Mouse (Mus musculus): ENCODE data around the gene Nol6. TPM values are rescaled to one million over a fixed set of nuclear protein-coding genes. Genes with fewer than 3 reads are reported as not detected.
A peak's percentile ranks its signal among the peaks of the same experiment; 100 is the strongest.

Nol6 gene
- total RNA-seq (2021), result 10 to 100 TPM; 54.9 to 56.2 TPM
- long read RNA-seq, experiment 1, full-length matches to known transcripts, result 9 of 25 reads
- long read RNA-seq, experiment 1, partial matches to known transcripts, result 12 of 25 reads
- long read RNA-seq, experiment 1, other reads (novel, unspliced or antisense), result 4 of 25 reads
- long read RNA-seq, experiment 2, full-length matches to known transcripts, result 16 of 40 reads
- long read RNA-seq, experiment 2, partial matches to known transcripts, result 18 of 40 reads
- long read RNA-seq, experiment 2, other reads (novel, unspliced or antisense), result 6 of 40 reads

DNA sequence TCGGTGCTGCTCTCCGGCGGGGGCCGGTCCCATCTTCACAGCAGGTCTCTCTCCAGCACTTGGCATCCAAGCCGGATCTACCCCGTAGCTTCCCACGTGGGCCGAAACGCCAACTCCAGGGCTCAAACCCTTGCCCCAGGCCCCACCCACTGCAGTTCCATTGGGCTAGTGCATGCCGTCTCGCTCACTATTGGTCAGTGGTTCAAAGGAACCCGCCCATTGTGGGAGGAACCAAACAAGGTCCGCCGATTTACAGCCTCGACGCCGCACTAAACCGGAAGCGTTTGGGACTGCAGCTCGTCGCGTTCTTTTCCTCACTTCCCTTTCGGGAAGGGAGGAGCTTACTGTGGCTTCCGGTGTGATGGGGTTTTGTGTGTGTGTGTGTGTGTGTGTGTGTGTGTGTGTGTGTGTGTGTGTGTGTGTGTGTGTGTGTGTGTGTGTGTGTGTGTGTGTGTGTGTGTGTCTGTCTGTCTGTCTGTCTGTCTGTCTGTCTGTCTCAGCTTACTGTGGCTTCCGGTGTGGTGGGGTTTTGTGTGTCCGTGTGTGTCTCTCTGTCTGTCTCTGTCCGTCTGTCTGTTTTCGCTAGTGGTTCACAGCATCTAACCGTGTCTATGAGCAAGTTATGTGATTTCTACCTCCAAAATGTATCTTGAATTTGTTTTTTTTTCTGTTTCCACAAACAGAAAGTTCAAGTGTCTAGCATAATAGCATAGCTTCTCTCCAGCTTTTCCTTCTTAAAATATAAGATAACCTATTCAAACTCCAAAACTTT is at the start of gene Nol6:
Gene Nol6 (minus strand): TSS at position 276 of the 772 bp plus-strand sequence.
- DNase-seq (ENCODE audit: low spot score in 2 of 2), result peak; percentile 79 to 93

DNA sequence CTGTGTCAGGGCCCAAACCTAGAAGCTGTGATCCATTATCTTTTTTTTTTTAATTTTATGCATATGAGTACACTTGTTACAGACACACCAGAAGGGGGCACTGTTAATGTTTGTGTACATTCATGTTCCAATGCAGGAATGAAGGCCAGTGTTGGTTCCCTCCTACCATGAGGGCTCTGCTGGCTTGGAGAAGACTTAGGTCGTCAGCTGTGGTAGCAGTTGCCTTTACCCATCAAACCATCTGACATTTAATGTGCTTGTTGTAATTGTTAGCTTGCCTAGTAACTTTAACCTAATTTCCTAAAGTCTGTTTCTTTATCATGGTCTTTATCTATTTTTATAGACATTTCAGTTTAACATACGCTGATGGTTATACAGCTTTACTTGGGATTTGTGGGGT is 46.7 kb upstream of the Nol6 start:
- no peak for DNase-seq (ENCODE audit: low spot score in 2 of 2)

DNA sequence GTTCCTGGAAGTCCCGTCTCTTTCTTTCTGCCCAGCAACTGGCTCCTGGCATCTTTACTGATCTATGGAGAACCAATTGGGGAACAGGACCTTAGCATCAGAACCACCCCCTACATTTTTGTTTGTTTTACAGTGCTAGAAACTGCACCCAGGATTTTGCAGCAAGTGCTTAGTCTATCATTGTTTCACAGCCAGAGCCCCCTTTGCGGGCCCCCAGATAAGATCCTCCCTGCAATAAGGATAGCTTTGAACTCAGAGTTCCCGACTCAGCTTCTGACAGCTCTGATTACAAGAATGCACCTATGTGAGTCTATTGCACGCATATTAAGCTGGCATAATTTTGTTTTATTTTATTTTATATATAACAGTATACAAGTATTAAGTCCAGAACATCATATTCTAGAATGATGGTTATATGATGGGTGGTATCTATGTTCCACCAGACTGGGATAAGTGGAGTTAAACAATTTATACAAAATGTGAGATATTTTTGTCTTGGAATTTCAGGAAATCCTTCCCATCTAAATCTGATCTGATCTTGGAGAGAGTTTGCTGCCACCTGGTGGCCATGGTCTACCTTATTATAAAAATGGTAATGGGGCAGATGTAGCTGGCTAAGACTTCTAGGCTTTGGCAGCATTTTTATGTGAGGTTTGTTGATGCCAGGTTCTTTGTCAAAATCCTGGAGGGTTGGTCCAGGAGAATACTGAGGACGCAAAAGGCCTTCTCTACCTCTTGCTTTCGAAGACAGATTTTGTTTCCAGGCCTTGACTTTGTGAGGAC is 41.6 kb upstream of the Nol6 start:
- peak; percentile 19 to 55 for DNase-seq (ENCODE audit: low spot score in 2 of 2)

DNA sequence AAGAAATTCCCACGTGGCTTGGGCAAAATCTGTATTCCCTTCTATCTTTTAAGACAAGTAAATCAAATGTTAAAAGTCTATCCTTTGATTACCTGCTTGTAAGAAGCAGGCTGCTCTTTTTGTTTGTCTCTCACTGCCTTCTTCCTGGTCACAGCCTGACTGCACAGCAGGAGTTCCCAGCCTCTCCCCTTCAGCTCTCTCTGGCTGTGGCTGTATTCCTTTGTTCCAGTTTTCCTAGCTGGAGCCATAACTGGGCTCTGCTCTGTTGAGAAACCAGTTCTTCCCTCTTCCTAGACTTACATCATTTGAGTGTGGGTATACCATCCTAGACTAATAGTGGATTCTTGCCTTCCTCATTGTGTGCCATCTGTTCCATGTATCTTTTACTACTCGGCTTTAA is 40.7 kb upstream of the Nol6 start:
- DNase-seq (ENCODE audit: low spot score in 2 of 2), result no peak

DNA sequence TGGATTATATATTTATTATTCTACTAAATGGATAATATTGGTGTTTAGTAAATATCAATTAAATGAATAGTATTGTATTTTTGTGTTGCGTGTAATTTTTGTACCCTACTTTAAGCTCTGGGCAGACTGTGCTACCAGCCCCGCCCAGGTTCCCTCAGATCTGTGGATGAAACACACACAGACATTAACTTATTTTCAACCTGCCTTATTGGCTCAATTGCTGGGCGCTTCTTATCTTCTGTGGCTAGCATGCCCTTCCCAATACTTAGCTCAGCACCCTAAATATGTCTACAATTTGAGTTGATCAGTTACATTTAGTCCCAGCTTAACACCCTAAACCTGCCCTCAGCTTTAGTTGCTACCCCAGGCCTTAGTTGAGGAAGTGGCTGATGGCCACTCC is 37.0 kb upstream of the Nol6 start:
- DNase-seq (ENCODE audit: low spot score in 2 of 2), result no peak

DNA sequence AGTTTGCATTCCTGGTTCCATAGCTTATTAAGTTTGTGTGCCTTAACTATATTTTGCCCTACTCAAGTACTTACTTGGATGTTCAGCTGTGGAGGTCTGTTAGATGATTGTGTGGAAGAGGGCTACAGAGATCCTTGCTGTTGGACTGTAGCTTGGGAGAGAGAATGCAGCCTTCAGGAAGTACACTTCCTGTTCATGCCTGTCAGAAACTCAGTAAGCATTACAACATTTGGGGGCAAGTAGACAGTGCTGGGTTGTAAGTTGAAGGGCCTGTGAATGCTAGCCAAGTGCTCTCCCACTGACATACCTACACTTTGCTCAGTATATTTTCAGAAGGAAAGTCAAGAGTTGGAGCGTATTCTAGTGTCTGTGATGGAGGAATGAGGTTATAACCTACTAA is 34.0 kb upstream of the Nol6 start:
- no peak for DNase-seq (ENCODE audit: low spot score in 2 of 2)

DNA sequence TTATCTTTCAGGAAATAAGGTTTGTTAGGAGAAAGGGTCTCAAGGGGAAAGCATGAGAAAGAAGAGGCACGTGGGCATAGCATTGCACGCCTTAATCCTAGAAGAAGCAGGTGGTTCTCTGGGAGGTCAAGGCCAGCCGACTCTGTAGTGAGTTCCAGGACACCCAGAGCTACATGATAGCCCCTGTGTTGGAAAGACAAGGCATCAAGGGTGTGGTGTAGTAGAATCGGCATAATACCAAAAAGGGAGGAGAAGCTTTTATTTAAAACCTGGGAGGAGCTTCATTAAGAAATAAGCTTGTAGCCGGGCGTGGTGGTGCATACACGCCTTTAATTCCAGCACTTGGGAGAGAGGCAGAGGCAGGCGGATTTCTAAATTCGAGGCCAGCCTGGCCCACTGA is 32.7 kb upstream of the Nol6 start:
- DNase-seq (ENCODE audit: low spot score in 2 of 2), result no peak

DNA sequence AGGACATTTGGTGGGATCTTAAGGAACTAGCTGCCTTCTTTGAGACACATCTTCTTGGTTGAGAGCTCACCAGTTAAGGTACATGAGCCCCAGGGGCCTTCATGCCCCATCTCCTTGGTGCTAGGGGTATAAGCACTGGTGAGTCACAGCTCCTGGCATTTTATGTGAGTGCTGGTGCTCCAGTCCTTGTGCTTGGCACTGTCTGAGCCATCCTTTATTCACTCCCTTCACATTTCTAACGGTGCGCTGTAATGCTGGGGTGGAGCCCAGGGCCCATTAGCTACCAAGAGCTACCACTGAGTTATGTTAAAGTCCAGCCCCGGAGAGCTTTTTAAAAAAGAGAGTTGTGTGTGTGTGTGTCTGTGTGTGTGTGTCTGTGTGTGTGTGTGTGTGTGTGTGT is 28.9 kb upstream of the Nol6 start:
- DNase-seq (ENCODE audit: low spot score in 2 of 2), result no peak

DNA sequence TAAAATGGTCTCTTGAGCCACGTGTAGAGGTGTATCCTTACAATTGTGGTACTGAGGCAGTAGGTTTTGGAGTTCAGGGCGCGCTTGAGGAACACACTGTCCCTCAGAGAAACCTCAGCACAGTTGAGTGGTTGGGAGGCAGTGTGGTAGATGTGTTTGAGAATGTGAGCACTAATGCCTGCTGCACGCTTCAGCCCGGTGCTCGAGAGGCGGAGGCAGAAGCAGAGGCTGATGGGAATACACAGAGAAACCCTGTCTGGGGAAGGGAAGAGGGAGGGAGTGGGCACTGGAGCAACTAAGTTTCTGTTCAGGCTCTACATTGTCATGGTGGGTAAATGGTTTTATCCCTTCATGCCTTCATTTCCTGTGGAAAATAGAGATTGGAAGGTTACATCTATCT is 26.9 kb upstream of the Nol6 start:
- DNase-seq (ENCODE audit: low spot score in 2 of 2), result no peak

DNA sequence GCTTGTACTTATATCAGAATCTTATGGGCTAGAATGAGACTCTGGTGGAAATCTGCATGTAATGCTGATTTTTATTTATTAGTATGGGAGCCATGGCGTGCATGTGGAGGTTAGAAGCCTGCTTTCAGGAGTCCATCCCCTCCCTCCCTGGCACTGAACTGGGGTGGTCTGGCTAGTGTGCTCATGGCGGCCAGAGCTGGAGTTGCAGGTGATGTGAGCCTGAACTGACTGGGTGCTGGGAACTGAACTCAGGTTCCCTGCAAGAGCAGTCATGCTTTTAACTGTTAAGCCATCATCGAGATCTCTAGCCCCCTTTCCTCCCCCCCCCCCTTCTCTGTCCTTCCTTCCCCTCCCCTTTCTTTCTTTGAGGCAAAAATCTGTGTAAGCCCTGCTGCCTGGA is 25.6 kb upstream of the Nol6 start:
- no peak for DNase-seq (ENCODE audit: low spot score in 2 of 2)

DNA sequence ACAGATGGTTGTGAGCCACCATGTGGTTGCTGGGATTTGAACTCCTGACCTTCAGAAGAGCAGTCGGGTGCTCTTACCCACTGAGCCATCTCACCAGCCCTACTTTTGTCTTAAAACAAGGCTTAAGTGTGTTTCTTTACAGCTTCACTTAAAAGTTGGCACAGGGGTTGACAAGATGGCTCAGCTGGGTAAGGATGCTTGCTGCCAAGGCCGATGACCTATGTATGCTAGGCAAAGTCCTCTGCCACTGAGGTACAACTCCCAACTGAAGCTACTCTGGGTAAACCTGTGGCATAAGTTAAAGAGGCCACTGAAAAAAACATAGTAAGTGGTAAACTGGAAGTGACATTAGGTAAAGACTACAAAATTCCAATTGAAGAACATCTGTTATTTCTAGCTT is 18.3 kb upstream of the Nol6 start:
- no peak for DNase-seq (ENCODE audit: low spot score in 2 of 2)

DNA sequence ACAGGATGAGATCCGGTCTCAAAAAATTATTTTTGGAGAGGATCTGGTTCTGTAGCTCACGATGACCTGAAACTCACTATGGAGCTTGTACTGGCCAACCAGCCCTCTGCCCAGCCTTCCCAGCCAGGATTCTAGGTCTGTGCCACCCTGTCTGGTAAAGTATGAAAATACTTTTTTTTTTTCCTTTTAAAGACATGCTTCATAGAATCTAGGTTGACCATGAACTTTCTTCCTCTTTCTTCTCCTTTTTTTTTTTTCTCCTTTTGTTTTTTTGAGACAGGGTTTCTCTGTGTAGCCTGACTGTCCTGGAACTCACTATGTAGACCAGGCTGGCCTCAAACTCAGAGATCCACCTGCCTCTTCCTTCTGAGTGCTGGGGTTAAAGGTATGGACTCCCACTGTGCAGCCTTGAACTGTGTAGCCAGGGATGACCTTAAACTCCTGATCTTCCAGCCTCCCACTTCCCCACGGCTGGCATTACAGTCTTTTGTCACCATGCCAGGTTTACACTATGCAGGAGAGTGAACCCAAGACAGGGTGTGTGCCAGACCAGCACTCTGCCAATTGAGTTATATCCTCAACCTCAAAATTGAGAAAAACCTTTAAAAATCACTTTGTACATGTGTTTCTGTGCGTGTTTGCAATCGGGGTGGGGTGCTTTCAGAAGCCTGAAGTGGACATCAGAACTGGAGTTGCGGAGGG is 16.1 kb upstream of the Nol6 start:
- DNase-seq (ENCODE audit: low spot score in 2 of 2), result no peak

DNA sequence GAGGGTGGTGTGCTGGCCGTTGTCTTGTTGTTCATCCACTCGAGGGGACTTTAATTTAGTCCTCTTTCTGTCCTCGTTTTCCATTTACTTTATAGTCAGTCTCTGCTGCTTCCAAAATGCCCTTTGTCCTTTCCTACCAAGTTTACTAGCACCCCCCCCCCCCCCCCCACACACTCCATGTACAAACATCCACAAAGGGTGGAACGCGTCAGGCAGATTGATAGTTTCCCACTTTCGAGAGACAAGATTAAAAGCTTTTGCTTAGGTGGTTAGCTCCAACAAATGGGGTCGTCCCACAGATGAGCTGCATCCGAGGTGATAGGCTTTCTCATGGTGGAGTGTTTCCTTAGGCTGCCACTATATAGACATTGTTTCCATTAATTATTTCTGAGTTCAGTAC is 12.6 kb upstream of the Nol6 start:
- DNase-seq (ENCODE audit: low spot score in 2 of 2), result no peak

DNA sequence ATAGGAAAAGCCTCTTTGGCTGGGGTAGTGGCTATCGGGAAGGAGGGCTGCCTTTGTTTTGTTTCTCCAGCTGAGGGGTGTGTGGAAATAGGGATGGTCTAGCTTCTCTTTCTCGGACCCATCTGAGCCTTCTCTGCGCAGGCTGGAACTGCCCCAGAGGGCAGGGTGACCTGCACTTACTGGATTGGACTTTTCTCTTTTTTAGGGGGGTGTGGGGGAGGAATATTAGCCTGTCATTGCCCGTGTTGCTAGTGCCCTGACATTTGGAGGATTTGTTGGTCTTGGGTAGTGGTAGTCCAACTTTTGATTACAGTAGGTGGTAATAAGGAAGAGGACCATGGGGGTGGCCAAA is 12.2 kb upstream of the Nol6 start:
- DNase-seq (ENCODE audit: low spot score in 2 of 2), result no peak

DNA sequence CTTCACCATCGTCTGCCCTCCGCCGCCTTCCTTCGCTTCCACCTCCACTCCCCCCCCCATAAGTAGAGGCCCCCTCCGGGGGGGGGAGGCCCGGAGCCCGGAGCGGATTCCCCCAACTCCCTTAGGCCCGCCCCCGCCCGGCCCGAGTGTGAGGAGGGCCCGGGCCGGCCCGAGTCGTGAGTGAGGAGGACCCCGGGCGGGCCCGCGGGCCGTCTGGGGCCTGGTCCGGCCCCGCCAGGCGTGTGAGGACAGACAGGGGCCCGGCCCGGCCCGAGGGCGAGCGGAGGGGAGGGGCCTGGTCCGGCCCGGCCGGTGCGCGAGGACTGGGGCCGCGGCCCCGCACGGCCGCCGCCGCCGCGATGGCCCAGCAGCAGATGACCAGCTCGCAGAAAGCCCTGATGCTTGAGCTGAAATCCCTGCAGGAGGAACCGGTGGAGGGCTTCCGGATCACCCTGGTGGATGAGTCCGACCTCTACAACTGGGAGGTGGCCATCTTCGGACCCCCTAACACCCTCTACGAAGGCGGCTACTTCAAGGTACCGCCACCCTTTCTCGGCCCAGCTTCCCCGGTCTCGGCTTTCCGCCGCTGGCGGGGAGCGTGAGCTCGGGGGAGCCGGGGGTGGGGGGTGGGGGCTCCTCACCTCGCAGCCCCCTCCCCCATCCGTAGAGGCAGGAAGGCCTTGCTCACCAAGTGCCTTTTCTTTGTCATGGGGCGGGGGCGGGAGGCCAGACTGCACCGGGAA is 11.6 kb upstream of the Nol6 start, which contains the start of gene Ube2r2:
Gene Ube2r2 (plus strand): TSS at position 33 of the 743 bp plus-strand sequence.
- DNase-seq (ENCODE audit: low spot score in 2 of 2), result peak; percentile 53 to 60

DNA sequence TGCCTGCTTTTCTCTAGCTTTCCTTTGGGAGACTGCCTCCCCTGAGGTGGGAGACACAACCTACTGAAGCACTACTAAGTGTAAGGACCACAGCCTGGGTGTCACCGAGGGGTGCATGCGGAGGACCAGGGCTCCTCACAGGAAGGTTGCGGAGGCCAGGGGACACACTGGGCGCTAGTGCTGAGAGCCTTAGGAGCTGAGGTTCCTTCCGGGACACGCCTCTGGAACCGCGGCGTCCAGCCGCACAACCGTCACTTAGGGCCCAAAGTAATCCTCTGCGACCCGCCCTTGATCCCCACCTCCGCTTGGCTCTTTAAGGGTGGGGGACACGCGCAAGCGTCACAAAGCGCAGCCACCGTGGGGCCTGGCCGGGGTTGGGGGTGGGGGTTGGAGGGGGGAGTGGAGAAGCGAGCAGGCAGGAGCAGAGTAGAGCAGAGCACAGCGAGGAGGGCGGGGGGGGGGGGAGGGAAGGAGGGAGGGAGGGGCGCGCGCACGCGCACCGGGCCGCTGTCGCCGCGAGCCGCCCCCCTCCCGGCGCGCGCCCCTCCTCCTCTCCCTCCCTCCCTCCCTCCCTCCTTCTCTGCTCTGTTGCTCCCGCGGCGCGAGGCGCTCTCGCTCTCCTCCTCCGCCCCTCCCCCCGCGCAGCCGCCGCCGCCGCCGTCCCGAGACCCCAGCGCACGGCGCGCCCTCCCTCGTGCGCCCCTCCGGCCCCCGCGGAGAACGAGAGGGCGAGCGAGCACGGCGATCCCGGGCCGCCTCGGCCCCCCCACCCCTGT is 10.9 kb upstream of the Nol6 start:
- peak; percentile 26 to 60 for DNase-seq (ENCODE audit: low spot score in 2 of 2)

DNA sequence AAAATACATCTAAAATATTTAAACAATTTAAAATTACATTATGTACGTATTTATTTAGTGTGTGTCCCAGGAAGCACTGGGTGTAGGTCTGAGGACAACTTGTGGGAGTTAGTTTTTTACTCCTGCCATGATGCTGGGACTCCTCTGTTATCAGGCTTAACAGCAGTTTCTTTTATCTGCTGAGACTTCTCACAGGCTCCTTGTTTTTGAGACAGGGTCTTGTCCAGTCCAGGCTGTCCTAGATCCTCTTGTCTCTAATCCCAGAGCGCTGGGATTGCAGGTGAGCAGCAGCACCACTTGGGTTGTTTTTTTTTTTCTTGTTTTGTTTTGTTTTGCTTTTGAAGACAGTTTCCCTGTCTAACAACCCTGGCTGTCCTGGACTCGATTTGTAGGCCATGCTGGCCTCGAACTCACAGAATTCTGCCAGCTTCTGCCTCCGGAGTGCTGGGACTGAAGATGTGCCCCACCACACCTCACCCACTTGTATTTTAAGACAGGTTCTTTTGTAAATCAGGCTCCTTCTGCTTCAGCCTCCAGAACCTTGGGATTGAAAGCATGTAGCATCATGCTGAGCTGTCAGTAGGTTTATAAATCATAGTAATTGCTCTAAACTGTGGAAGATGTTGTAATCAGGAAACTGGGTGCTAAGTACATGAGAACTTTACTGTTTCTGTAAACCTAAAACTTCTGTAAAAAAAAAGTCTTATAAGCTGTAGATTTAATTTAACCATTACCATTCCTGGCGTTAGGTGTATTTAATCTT is 9.5 kb upstream of the Nol6 start:
- DNase-seq (ENCODE audit: low spot score in 2 of 2), result no peak

DNA sequence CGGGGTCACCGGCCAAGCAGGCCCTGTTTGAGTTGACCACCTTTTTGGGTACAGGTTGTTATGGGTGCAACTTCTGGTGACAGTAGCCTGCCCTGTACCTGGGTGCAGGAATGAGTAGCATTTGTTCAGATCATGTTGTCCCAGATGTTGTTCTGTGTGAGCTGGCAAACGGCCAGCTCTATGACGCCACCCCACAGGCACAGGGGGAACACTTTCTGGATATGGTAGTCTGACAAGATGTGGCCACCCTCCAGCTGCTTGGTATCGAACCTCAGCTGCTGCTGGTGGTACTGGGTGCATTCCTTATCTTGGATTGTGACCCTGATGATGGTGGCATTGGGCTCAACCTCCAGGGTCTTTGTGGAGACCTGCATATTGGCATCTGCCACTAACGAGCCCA is 8.2 kb upstream of the Nol6 start:
- no peak for DNase-seq (ENCODE audit: low spot score in 2 of 2)

DNA sequence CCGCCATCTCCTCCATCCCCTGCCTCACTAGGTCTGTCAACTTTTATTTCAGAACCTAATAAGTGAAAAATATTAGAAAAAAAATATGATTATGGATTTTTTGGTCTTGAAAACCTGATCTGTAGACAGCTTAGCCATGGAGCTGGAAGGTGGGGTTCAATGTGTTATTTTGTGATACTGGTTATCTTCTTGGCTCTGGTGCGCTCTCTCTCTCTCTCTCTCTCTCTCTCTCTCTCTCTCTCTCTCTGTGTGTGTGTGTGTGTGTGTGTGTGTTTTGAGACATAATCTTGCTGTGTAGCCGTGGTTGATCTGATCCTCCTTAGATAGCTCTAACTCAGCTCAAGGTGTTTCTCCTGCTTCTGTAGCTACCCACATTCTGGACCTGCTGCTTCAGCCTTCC is 5.6 kb upstream of the Nol6 start:
- DNase-seq (ENCODE audit: low spot score in 2 of 2), result no peak

All from adrenal gland, postnatal 4 days (tissue).